Mouse (Mus musculus): ENCODE measurements around the gene Epas1. TPM values are rescaled to one million over a fixed set of nuclear protein-coding genes. Genes with fewer than 3 reads are reported as not detected.
A peak's percentile ranks its signal among the peaks of the same experiment; 100 is the strongest.

The Epas1 gene
- total RNA-seq, 2 experiments from 2014 or later: 90.7 to 91.1 TPM

GRCm38 (mm10) chr17:86757621-86758020, 4.1 kb downstream of the Epas1 start:
- no peak for DNase-seq

- DNase-seq: no peak
Measured at GRCm38 (mm10) chr17:86761859-86762258, 8.4 kb downstream of the Epas1 start.

- DNase-seq: no peak
Measured at GRCm38 (mm10) chr17:86762479-86763242, 9.2 kb downstream of the Epas1 start.

GRCm38 (mm10) chr17:86765762-86766404, 12.4 kb downstream of the Epas1 start:
- no peak for DNase-seq

- DNase-seq: no peak
Measured at GRCm38 (mm10) chr17:86766412-86766811, 12.9 kb downstream of the Epas1 start.

- DNase-seq: no peak
Measured at GRCm38 (mm10) chr17:86768596-86768995, 15.1 kb downstream of the Epas1 start.

GRCm38 (mm10) chr17:86769330-86770211, 16.1 kb downstream of the Epas1 start:
- DNase-seq: peak in 1 of 2 experiments; percentile 31

- no peak for DNase-seq
Measured at GRCm38 (mm10) chr17:86770848-86771247, 17.3 kb downstream of the Epas1 start.

- no peak for DNase-seq
Measured at GRCm38 (mm10) chr17:86772035-86772434, 18.5 kb downstream of the Epas1 start.

- DNase-seq: no peak
Measured at GRCm38 (mm10) chr17:86772929-86773588, 19.6 kb downstream of the Epas1 start.

GRCm38 (mm10) chr17:86776538-86776937, 23.0 kb downstream of the Epas1 start:
- no peak for DNase-seq

GRCm38 (mm10) chr17:86778147-86778546, 24.6 kb downstream of the Epas1 start:
- no peak for DNase-seq

GRCm38 (mm10) chr17:86779191-86780130, 26.0 kb downstream of the Epas1 start:
- DNase-seq: no peak

GRCm38 (mm10) chr17:86780708-86781318, 27.3 kb downstream of the Epas1 start:
- DNase-seq: no peak

- DNase-seq: no peak
Measured at GRCm38 (mm10) chr17:86781755-86782400, 28.4 kb downstream of the Epas1 start.

GRCm38 (mm10) chr17:86784405-86784977, 31.0 kb downstream of the Epas1 start:
- DNase-seq: no peak

- peak in 1 of 2 experiments; percentile 49 for DNase-seq
Measured at GRCm38 (mm10) chr17:86785612-86786011, 32.1 kb downstream of the Epas1 start.

GRCm38 (mm10) chr17:86786496-86786895, 33.0 kb downstream of the Epas1 start:
- no peak for DNase-seq

GRCm38 (mm10) chr17:86787805-86788204, 34.3 kb downstream of the Epas1 start:
- DNase-seq: no peak

- no peak for DNase-seq
Measured at GRCm38 (mm10) chr17:86788316-86788715, 34.8 kb downstream of the Epas1 start.

Measured in layer of hippocampus, postnatal 36 days (tissue).